ENCODE assay signal across 13 mouse cellular contexts in the genomic region with DNA sequence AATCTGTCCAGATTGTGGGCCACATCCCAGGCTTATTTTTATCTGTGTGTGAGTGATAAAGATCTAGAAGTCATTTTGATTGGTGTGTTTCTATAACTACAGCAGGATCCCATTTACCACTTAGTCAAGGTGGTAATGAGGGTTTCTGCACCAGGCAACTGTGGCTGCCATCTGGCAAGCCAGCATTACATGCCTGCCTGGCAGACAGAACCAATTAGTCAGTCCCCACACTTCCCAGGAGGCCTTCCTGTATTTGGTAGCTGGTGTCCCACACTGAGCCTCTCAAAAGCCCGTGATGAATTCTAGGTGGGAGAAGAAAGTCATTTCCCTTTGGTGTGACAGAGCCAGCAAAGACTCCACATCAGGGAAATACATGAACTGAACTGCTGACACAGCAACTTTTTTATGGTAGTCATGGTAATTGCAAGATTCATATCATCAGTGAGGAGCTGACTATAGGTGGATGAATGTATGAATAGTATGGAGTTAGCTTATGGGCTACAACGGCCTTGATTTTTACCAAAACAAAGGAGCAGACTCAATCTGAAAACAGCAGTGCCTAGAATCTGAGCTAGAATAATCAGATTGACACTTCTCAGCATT. TPM values are rescaled to one million over a fixed set of nuclear protein-coding genes. Genes with fewer than 3 reads are reported as not detected.
DNase-seq lines count a peak whose midpoint lies in the region; ATAC-seq lines count a peak whose summit lies in the region.
"Had no signal": no experiment of that assay in that cellular context is flagged by ENCODE, and none has a peak within 500 bp of the region (broad histone marks: within the 10 kb centered on the region; RNA-seq: fewer than 3 reads in every experiment).

No protein-coding gene starts in this region.

- H3K9ac ChIP-seq in midbrain, embryonic 14.5 days (replicated peaks; ENCODE audit: low read length), result no peak overlapping the region
- no peak overlapping the region for H3K9ac ChIP-seq in midbrain, embryonic 16.5 days (ENCODE audit: low read depth, low read length)
- H3K9ac ChIP-seq: embryonic facial prominence, embryonic 12.5 days; limb, embryonic 15.5 days; midbrain, embryonic 12.5 days had no signal

- WGBS in midbrain, embryonic 14.5 days, result 62% methylated on average over 2 of the region's 2 CpGs
- 54% methylated on average over 2 of the region's 2 CpGs for WGBS in midbrain, embryonic 16.5 days

- no peak overlapping the region for H3K4me2 ChIP-seq in midbrain, embryonic 14.5 days (ENCODE audit: low read length)
- no peak overlapping the region for H3K4me2 ChIP-seq in midbrain, embryonic 16.5 days (ENCODE audit: low read length)
- H3K4me2 ChIP-seq: embryonic facial prominence, embryonic 12.5 days; limb, embryonic 15.5 days; midbrain, embryonic 12.5 days had no signal

- peak; percentile 53; the same call in 1 of the 2 replicates for ATAC-seq in midbrain, embryonic 14.5 days (ENCODE audit: low FRiP score, low TSS enrichment)
- no peak for ATAC-seq in midbrain, embryonic 16.5 days

- no peaks in the 10 kb centered on the region for H3K4me1 ChIP-seq in midbrain, embryonic 14.5 days (ENCODE audit: control insufficient read depth, insufficient read depth, low read length)
- no peaks in the 10 kb centered on the region for H3K4me1 ChIP-seq in midbrain, embryonic 16.5 days (ENCODE audit: control insufficient read depth, insufficient read depth, low read length)
- H3K4me1 ChIP-seq: embryonic facial prominence, embryonic 12.5 days; limb, embryonic 15.5 days; midbrain, embryonic 12.5 days had no signal

- no peaks in the 10 kb centered on the region for H3K27me3 ChIP-seq in midbrain, embryonic 14.5 days (ENCODE audit: control insufficient read depth, insufficient read depth, low read length)
- H3K27me3 ChIP-seq in midbrain, embryonic 16.5 days (ENCODE audit: control insufficient read depth, insufficient read depth, low read depth, low read length), result no peaks in the 10 kb centered on the region
- H3K27me3 ChIP-seq: embryonic facial prominence, embryonic 12.5 days; limb, embryonic 15.5 days; midbrain, embryonic 12.5 days had no signal

- DNase-seq in midbrain, embryonic 14.5 days, result peak; percentile 24
- DNase-seq in cerebellum, postnatal 36 days, result peak; percentile 45 to 47
- DNase-seq in layer of hippocampus, adult 9-11 months, result peak; percentile 34
- peak; percentile 31 for DNase-seq in right cerebral cortex, postnatal 25 days
- DNase-seq in heart, adult 8-10 months (ENCODE audit: low spot score), result no peak
- DNase-seq in adrenal gland, postnatal 36 days, result no peak
- no peak for DNase-seq in urinary bladder, postnatal 10 days (ENCODE audit: low spot score)
- DNase-seq: kidney, adult 8-10 months had no signal

- H3K9me3 ChIP-seq in midbrain, embryonic 14.5 days (ENCODE audit: control insufficient read depth, low read length), result no peaks in the 10 kb centered on the region
- H3K9me3 ChIP-seq in midbrain, embryonic 16.5 days (replicated peaks; ENCODE audit: control insufficient read depth, low read length, poor library complexity, severe bottlenecking), result no peaks in the 10 kb centered on the region
- H3K9me3 ChIP-seq: embryonic facial prominence, embryonic 12.5 days; limb, embryonic 15.5 days; midbrain, embryonic 12.5 days had no signal

- H3K27ac ChIP-seq in midbrain, embryonic 14.5 days (replicated peaks; ENCODE audit: low read depth, low read length), result no peak overlapping the region
- H3K27ac ChIP-seq in midbrain, embryonic 16.5 days (ENCODE audit: low read length), result no peak overlapping the region
- H3K27ac ChIP-seq: embryonic facial prominence, embryonic 12.5 days; limb, embryonic 15.5 days; midbrain, embryonic 12.5 days had no signal

- no peak overlapping the region for H3K4me3 ChIP-seq in midbrain, embryonic 14.5 days (replicated peaks; ENCODE audit: low read depth, low read length)
- H3K4me3 ChIP-seq in midbrain, embryonic 16.5 days (ENCODE audit: low read depth, low read length), result no peak overlapping the region
- H3K4me3 ChIP-seq: embryonic facial prominence, embryonic 12.5 days; limb, embryonic 15.5 days; midbrain, embryonic 12.5 days had no signal

- no peaks in the 10 kb centered on the region for H3K36me3 ChIP-seq in midbrain, embryonic 14.5 days (ENCODE audit: control insufficient read depth, insufficient read depth, low read length)
- no peaks in the 10 kb centered on the region for H3K36me3 ChIP-seq in midbrain, embryonic 16.5 days (ENCODE audit: control insufficient read depth, insufficient read depth, low read length)
- H3K36me3 ChIP-seq: embryonic facial prominence, embryonic 12.5 days; limb, embryonic 15.5 days; midbrain, embryonic 12.5 days had no signal

RNA-seq across cellular contexts. Expression of gene Gm12695, which starts 18.5 kb away (rescaled TPM):
- polyA plus RNA-seq in midbrain, embryonic 14.5 days (2014; fragmentation: Nextera tagmentation; extraction: Ambion mirVana), result not detected in 2 replicates
- polyA plus RNA-seq in midbrain, embryonic 16.5 days (2015; fragmentation: Nextera tagmentation; extraction: Ambion mirVana), result not detected in 2 replicates
- not detected for total RNA-seq in heart, adult 8-10 months (2022)
- total RNA-seq in adrenal gland, postnatal 36 days (2021), result not detected
- total RNA-seq: adrenal gland, adult 18-20 months had no signal
- polyA plus RNA-seq: limb, embryonic 15.5 days; midbrain, embryonic 12.5 days had no signal

Comparison
In these comparisons a context has a peak if more than half of its experiments do, and no peak if none do; other contexts are left out.
1. DNase-seq: peak in midbrain, embryonic 14.5 days (single experiment), cerebellum, postnatal 36 days (2 of 2), layer of hippocampus, adult 9-11 months (single experiment) and right cerebral cortex, postnatal 25 days (single experiment); none in heart, adult 8-10 months (single experiment), adrenal gland, postnatal 36 days (0 of 2) and urinary bladder, postnatal 10 days (single experiment).